8 mouse cellular contexts compared by ENCODE assay signal in genomic region chr3:90515242-90515641, GRCm38 (mm10). TPM values are rescaled to one million over a fixed set of nuclear protein-coding genes. Genes with fewer than 3 reads are reported as not detected.
DNase-seq lines count a peak whose midpoint lies in the region; ATAC-seq and TF ChIP-seq lines count a peak whose summit lies in the region.

No protein-coding gene starts in this region.

- no peak for TF ChIP-seq POLR2A in olfactory bulb, adult 2 months (IDR thresholded peaks at IDR 0.05; ENCODE audit: insufficient read depth, low read depth, low read length)

- no peak for ATAC-seq in forebrain, embryonic 15.5 days (replicated peaks)
- ATAC-seq in hindbrain, postnatal 0 days, result no peak
- ATAC-seq in liver, embryonic 15.5 days (ENCODE audit: insufficient read depth), result no peak

- no peak for TF ChIP-seq CTCF in layer of hippocampus, adult 2 months (conservative IDR thresholded peaks at IDR 0.05)
- no peak for TF ChIP-seq CTCF in hindbrain, postnatal 0 days (IDR thresholded peaks at IDR 0.05; ENCODE audit: low read depth)
- TF ChIP-seq CTCF in olfactory bulb, adult 2 months (IDR thresholded peaks at IDR 0.05; ENCODE audit: insufficient read depth, low read depth, low read length), result no peak

- H3K27me3 ChIP-seq in forebrain, embryonic 15.5 days, result peaks cover 4% of the 10 kb centered on the region; the same call in 1 of the 2 replicates
- H3K27me3 ChIP-seq in hindbrain, postnatal 0 days (ENCODE audit: insufficient read depth, low read length), result peaks cover 4% of the 10 kb centered on the region
- H3K27me3 ChIP-seq in liver, embryonic 15.5 days, result peaks cover 15% of the 10 kb centered on the region

- peak overlapping the region; percentile 88 for H3K27ac ChIP-seq in layer of hippocampus, adult 2 months
- no peak overlapping the region for H3K27ac ChIP-seq in forebrain, embryonic 15.5 days (replicated peaks)
- 0 out of 2 replicates have a peak overlapping the region, but pooled peaks have one; percentile 42 for H3K27ac ChIP-seq in hindbrain, postnatal 0 days
- no peak overlapping the region for H3K27ac ChIP-seq in liver, embryonic 15.5 days (replicated peaks)
- H3K27ac ChIP-seq in olfactory bulb, adult 2 months (ENCODE audit: insufficient read depth, low read depth, low read length), result peak overlapping the region; percentile 36; the same call in 1 of the 2 replicates

- H3K9me3 ChIP-seq in forebrain, embryonic 15.5 days, result no peaks in the 10 kb centered on the region
- H3K9me3 ChIP-seq in hindbrain, postnatal 0 days (ENCODE audit: low read length), result no peaks in the 10 kb centered on the region
- H3K9me3 ChIP-seq in liver, embryonic 15.5 days (replicated peaks), result no peaks in the 10 kb centered on the region

- no peak for DNase-seq in layer of hippocampus, adult 2 months (ENCODE audit: low spot score in 2 of 2)
- no peak for DNase-seq in layer of hippocampus, adult 11-12 months (ENCODE audit: low spot score)
- DNase-seq in hindbrain, postnatal 0 days (ENCODE audit: low spot score), result no peak
- no peak for DNase-seq in thymus, adult 18-20 months
- DNase-seq in cerebellum, postnatal 36 days, result no peak

- WGBS in forebrain, embryonic 15.5 days, result 69% methylated on average over 1 of the region's 1 CpGs
- WGBS in hindbrain, postnatal 0 days, result 41% methylated on average over 1 of the region's 1 CpGs
- 28% methylated on average over 1 of the region's 1 CpGs for WGBS in liver, embryonic 15.5 days (ENCODE audit: insufficient replicate concordance)
- WGBS in olfactory bulb, adult 2 months, result 36% methylated on average over 1 of the region's 1 CpGs

- peaks cover 13% of the 10 kb centered on the region for H3K4me1 ChIP-seq in forebrain, embryonic 15.5 days
- H3K4me1 ChIP-seq in hindbrain, postnatal 0 days (ENCODE audit: insufficient read depth, low read length), result peaks cover 7% of the 10 kb centered on the region; the same call in 1 of the 2 replicates
- peaks cover 28% of the 10 kb centered on the region for H3K4me1 ChIP-seq in liver, embryonic 15.5 days (replicated peaks)
- peaks cover 15% of the 10 kb centered on the region for H3K4me1 ChIP-seq in olfactory bulb, adult 2 months (ENCODE audit: control insufficient read depth, insufficient read depth, low read length)

- H3K36me3 ChIP-seq in forebrain, embryonic 15.5 days, result no peaks in the 10 kb centered on the region
- H3K36me3 ChIP-seq in hindbrain, postnatal 0 days (ENCODE audit: insufficient read depth, low read length), result no peaks in the 10 kb centered on the region
- 0 out of 2 replicates have a peak, but pooled peaks cover 4% of the 10 kb centered on the region for H3K36me3 ChIP-seq in liver, embryonic 15.5 days (replicated peaks)

- H3K4me2 ChIP-seq in forebrain, embryonic 15.5 days (replicated peaks), result peak overlapping the region; percentile 60
- H3K4me2 ChIP-seq in hindbrain, postnatal 0 days (ENCODE audit: low read depth, low read length), result peak overlapping the region; percentile 56
- peak overlapping the region; percentile 98 for H3K4me2 ChIP-seq in liver, embryonic 15.5 days

- peak overlapping the region; percentile 39; the same call in 1 of the 2 replicates for H3K9ac ChIP-seq in forebrain, embryonic 15.5 days (replicated peaks)
- H3K9ac ChIP-seq in hindbrain, postnatal 0 days (replicated peaks; ENCODE audit: low read length), result 0 out of 2 replicates have a peak overlapping the region, but pooled peaks have one; percentile 13
- H3K9ac ChIP-seq in liver, embryonic 15.5 days, result peak overlapping the region; percentile 62

- peak overlapping the region; percentile 57 for H3K4me3 ChIP-seq in layer of hippocampus, adult 2 months
- H3K4me3 ChIP-seq in forebrain, embryonic 15.5 days, result peak overlapping the region; percentile 36
- peak overlapping the region; percentile 26 for H3K4me3 ChIP-seq in hindbrain, postnatal 0 days (ENCODE audit: low read length)
- peak overlapping the region; percentile 62 for H3K4me3 ChIP-seq in liver, embryonic 15.5 days (replicated peaks)
- peak overlapping the region; percentile 40 for H3K4me3 ChIP-seq in olfactory bulb, adult 2 months (ENCODE audit: insufficient read depth, low read depth, low read length)

RNA-seq across cellular contexts. Expression of gene S100a13, which starts 1.0 kb away (rescaled TPM):
- total RNA-seq in layer of hippocampus, adult 2 months (2021), result 10 to 100 TPM; 20.2 to 20.6 TPM
- 8.1 and 8.5 TPM in 2 replicates for polyA plus RNA-seq in forebrain, embryonic 15.5 days (2015; fragmentation: Nextera tagmentation; extraction: Ambion mirVana)
- total RNA-seq in hindbrain, postnatal 0 days (2014; rRNA removed), result 5.2 and 10.9 TPM in 2 replicates
- 37.9 and 41.4 TPM in 2 replicates for polyA plus RNA-seq in hindbrain, postnatal 0 days (2015; fragmentation: Nextera tagmentation; extraction: Ambion mirVana)
- polyA plus RNA-seq in liver, embryonic 15.5 days (2015; fragmentation: Nextera tagmentation; extraction: Ambion mirVana), result 16.1 and 18.9 TPM in 2 replicates
- not detected in 2 replicates for polyA plus RNA-seq in olfactory bulb, adult 2 months (2012; ENCODE audit: insufficient read depth, insufficient read length, low replicate concordance, missing spikeins)

RNA-seq across cellular contexts. Expression of gene S100a1, which starts 1.1 kb away (rescaled TPM):
- 10 to 100 TPM; 89.9 to 92.1 TPM for total RNA-seq in layer of hippocampus, adult 2 months (2021)
- polyA plus RNA-seq in forebrain, embryonic 15.5 days (2015; fragmentation: Nextera tagmentation; extraction: Ambion mirVana), result 9.0 and 11.4 TPM in 2 replicates
- total RNA-seq in hindbrain, postnatal 0 days (2014; rRNA removed), result 27.7 and 28.1 TPM in 2 replicates
- polyA plus RNA-seq in hindbrain, postnatal 0 days (2015; fragmentation: Nextera tagmentation; extraction: Ambion mirVana), result 88.9 and 93.6 TPM in 2 replicates
- polyA plus RNA-seq in liver, embryonic 15.5 days (2015; fragmentation: Nextera tagmentation; extraction: Ambion mirVana), result 24.3 and 24.4 TPM in 2 replicates
- not detected in 2 replicates for polyA plus RNA-seq in olfactory bulb, adult 2 months (2012; ENCODE audit: insufficient read depth, insufficient read length, low replicate concordance, missing spikeins)

RNA-seq across cellular contexts. Expression of gene Chtop, which starts 5.9 kb away (rescaled TPM):
- 100 to 1,000 TPM; 152 to 153 TPM for total RNA-seq in layer of hippocampus, adult 2 months (2021)
- polyA plus RNA-seq in forebrain, embryonic 15.5 days (2015; fragmentation: Nextera tagmentation; extraction: Ambion mirVana), result 219 and 224 TPM in 2 replicates
- total RNA-seq in hindbrain, postnatal 0 days (2014; rRNA removed), result 210 and 220 TPM in 2 replicates
- 162 and 165 TPM in 2 replicates for polyA plus RNA-seq in hindbrain, postnatal 0 days (2015; fragmentation: Nextera tagmentation; extraction: Ambion mirVana)
- polyA plus RNA-seq in liver, embryonic 15.5 days (2015; fragmentation: Nextera tagmentation; extraction: Ambion mirVana), result 49.8 and 51.6 TPM in 2 replicates
- 401 TPM in 1 of 2 replicates, not detected in the other for polyA plus RNA-seq in olfactory bulb, adult 2 months (2012; ENCODE audit: insufficient read depth, insufficient read length, low replicate concordance, missing spikeins)

RNA-seq across cellular contexts. Expression of gene S100a14, which starts 11.4 kb away (rescaled TPM):
- total RNA-seq in layer of hippocampus, adult 2 months (2021), result under 1 TPM; 0.49 to 0.95 TPM
- polyA plus RNA-seq in forebrain, embryonic 15.5 days (2015; fragmentation: Nextera tagmentation; extraction: Ambion mirVana), result not detected in 2 replicates
- total RNA-seq in hindbrain, postnatal 0 days (2014; rRNA removed), result not detected in 2 replicates
- 0.29 TPM in 1 of 2 replicates, not detected in the other for polyA plus RNA-seq in hindbrain, postnatal 0 days (2015; fragmentation: Nextera tagmentation; extraction: Ambion mirVana)
- not detected in 2 replicates for polyA plus RNA-seq in liver, embryonic 15.5 days (2015; fragmentation: Nextera tagmentation; extraction: Ambion mirVana)
- not detected in 2 replicates for polyA plus RNA-seq in olfactory bulb, adult 2 months (2012; ENCODE audit: insufficient read depth, insufficient read length, low replicate concordance, missing spikeins)

RNA-seq across cellular contexts. Expression of gene S100a16, which starts 21.8 kb away (rescaled TPM):
- total RNA-seq in layer of hippocampus, adult 2 months (2021), result 10 to 100 TPM; 79.0 to 82.8 TPM
- polyA plus RNA-seq in forebrain, embryonic 15.5 days (2015; fragmentation: Nextera tagmentation; extraction: Ambion mirVana), result 31.7 and 40.0 TPM in 2 replicates
- 87.0 and 90.9 TPM in 2 replicates for total RNA-seq in hindbrain, postnatal 0 days (2014; rRNA removed)
- polyA plus RNA-seq in hindbrain, postnatal 0 days (2015; fragmentation: Nextera tagmentation; extraction: Ambion mirVana), result 103 and 115 TPM in 2 replicates
- 32.3 and 34.4 TPM in 2 replicates for polyA plus RNA-seq in liver, embryonic 15.5 days (2015; fragmentation: Nextera tagmentation; extraction: Ambion mirVana)
- not detected in 2 replicates for polyA plus RNA-seq in olfactory bulb, adult 2 months (2012; ENCODE audit: insufficient read depth, insufficient read length, low replicate concordance, missing spikeins)

Comparison
In these comparisons a context has a peak if more than half of its experiments do, and no peak if none do; other contexts are left out.
1. H3K27ac ChIP-seq: peak in layer of hippocampus, adult 2 months (single experiment), hindbrain, postnatal 0 days (single experiment) and olfactory bulb, adult 2 months (single experiment); none in forebrain, embryonic 15.5 days (single experiment) and liver, embryonic 15.5 days (single experiment).
2. RNA of gene S100a1, which starts 1.1 kb away (polyA plus RNA-seq): 88.9 to 93.6 TPM in hindbrain, postnatal 0 days, 24.3 to 24.4 TPM in liver, embryonic 15.5 days and 9.0 to 11.4 TPM in forebrain, embryonic 15.5 days; not detected in olfactory bulb, adult 2 months; every median in the first group is over 10 times any median in the second.
3. Peak in every context shown above with its lines, with median percentiles within 50 percentile points of each other: H3K4me3 ChIP-seq, H3K4me2 ChIP-seq and H3K9ac ChIP-seq.